Mouse (Mus musculus): ENCODE results near the gene Gm10058. TPM values are rescaled to one million over a fixed set of nuclear protein-coding genes. Genes with fewer than 3 reads are reported as not detected.
"Not testable (repeated sequence)": the region's sequence is repeated elsewhere in the genome, so short reads cannot be mapped to it uniquely, and the experiment has no call there.

Gm10058 gene
- not detected in 2 replicates for polyA plus RNA-seq (2015; fragmentation: Nextera tagmentation; extraction: Ambion mirVana)

- H3K9ac ChIP-seq (ENCODE audit: low read depth, low read length); H3K4me1 ChIP-seq (ENCODE audit: control insufficient read depth, low read depth, low read length); H3K4me3 ChIP-seq (ENCODE audit: low read depth, low read length); ATAC-seq (ENCODE audit: low read depth); H3K36me3 ChIP-seq (ENCODE audit: control insufficient read depth, insufficient read depth); H3K27ac ChIP-seq (ENCODE audit: low read length); H3K4me2 ChIP-seq (ENCODE audit: low read depth, low read length); H3K9me3 ChIP-seq (replicated peaks; ENCODE audit: control insufficient read depth, low read length); H3K27me3 ChIP-seq (ENCODE audit: control insufficient read depth, insufficient read depth, low read depth, low read length): not testable (repeated sequence)
- WGBS (ENCODE audit: insufficient replicate concordance): no CpG with 5 or more reads among the region's 5 CpGs
Observed at GRCm38 (mm10) chrX:27946785-27947184, at the start of gene Gm10058. TSS of gene Gm10058 (minus strand) at chrX:27946885.

Measured in liver, embryonic 16.5 days (tissue).